Mouse (Mus musculus) spleen, embryonic (tissue): ENCODE measurements at regions not wholly inside any gene's neighbourhood (a gene's known extent, or its start where the extent isn't known, plus 50 kb on each side); places are given as distances from the start of the nearest gene placed in this dataset.

Source experiments
- CTCF ChIA-PET: fragments of 350-600 bp; sonication (Branson Sonifier 250); formaldehyde crosslinking; loops from one replicate; lab custom pipeline; 2022; lab: Charles Lee

DNA sequence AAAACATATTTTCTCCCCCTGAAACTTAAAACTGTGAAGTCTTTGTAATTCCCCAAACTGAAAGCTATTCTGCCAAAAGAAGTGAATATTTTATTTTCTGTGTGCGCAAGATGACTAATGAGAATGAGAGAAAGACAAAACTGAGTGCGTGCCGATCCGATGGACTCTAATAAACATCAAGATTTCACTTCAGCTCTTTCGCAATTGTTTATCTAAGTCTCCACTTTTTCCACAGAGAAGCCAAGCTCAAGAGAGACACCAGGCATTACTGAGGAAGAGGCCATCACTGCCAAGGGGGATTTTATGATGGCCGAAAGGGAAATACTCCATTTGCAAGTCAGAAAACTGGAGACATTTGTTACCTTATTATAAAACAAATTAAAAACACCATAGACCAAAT lies 55.0 kb upstream of the Uqcrfs1 start:
- CTCF ChIA-PET = no interaction called here

GRCm38 (mm10) chr13:30600625-30601407 lies 55.7 kb upstream of the Uqcrfs1 start:
- CTCF ChIA-PET = no interaction called here

- CTCF ChIA-PET = no interaction called here
Measured at GRCm38 (mm10) chr13:30603936-30604335, 55.9 kb upstream of the Dusp22 start.

- CTCF ChIA-PET = interaction anchor here (0.7 kb wide), 2 partner anchors 21 to 225 kb away, joined by 3 to 4 read pairs; no protein-coding TSS in a partner anchor
Measured at GRCm38 (mm10) chr13:30607343-30607742, 52.5 kb upstream of the Dusp22 start.

GRCm38 (mm10) chr13:30607881-30608280 lies 51.9 kb upstream of the Dusp22 start:
- CTCF ChIA-PET = no interaction called here

- CTCF ChIA-PET = no interaction called here
Measured at GRCm38 (mm10) chr13:30609784-30610183, 50.0 kb upstream of the Dusp22 start.
